In the genomic region with DNA sequence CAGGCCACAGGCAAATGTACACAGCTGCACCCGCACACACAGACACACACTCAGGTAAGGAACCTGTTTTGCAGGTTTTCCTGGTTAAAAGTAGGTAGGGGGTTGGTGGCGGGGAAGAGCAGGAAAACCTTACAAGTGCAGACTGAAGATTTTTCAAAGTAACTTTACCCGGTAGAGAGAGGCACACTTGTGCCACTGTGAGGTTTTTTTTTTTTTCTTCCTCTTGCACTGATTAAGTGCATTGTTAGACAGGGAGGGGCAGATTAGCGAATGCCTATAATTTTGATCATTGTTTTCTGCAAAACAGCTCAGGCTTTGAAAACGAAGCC, we compare ENCODE assay signal across 8 mouse cellular contexts.
A peak's percentile ranks its signal among the peaks of the same experiment; 100 is the strongest.
DNase-seq lines count a peak whose midpoint lies in the region; ATAC-seq lines count a peak whose summit lies in the region.

No protein-coding gene starts in this region.

- no peak for ATAC-seq in heart, embryonic 11.5 days (replicated peaks; ENCODE audit: insufficient number of reproducible peaks, low FRiP score, low TSS enrichment)
- peak; percentile 54 for ATAC-seq in forebrain, embryonic 13.5 days
- peak; percentile 49; the same call in 1 of the 2 replicates for ATAC-seq in midbrain, embryonic 13.5 days

- no peaks in the 10 kb centered on the region for H3K9me3 ChIP-seq in heart, embryonic 11.5 days (replicated peaks; ENCODE audit: control insufficient read depth, low read length)
- 0 out of 2 replicates have a peak, but pooled peaks cover 7% of the 10 kb centered on the region for H3K9me3 ChIP-seq in forebrain, embryonic 13.5 days (replicated peaks)
- no peaks in the 10 kb centered on the region for H3K9me3 ChIP-seq in midbrain, embryonic 13.5 days

- H3K4me1 ChIP-seq in heart, embryonic 11.5 days (ENCODE audit: control insufficient read depth, insufficient read depth, low read length), result peaks cover 18% of the 10 kb centered on the region
- H3K4me1 ChIP-seq in forebrain, embryonic 13.5 days, result peaks cover 47% of the 10 kb centered on the region
- peaks cover 39% of the 10 kb centered on the region for H3K4me1 ChIP-seq in midbrain, embryonic 13.5 days (replicated peaks)

- H3K27ac ChIP-seq in heart, embryonic 11.5 days (ENCODE audit: low read depth, low read length), result no peak overlapping the region
- peak overlapping the region; percentile 92 for H3K27ac ChIP-seq in forebrain, embryonic 13.5 days
- no peak overlapping the region for H3K27ac ChIP-seq in midbrain, embryonic 13.5 days

- no peaks in the 10 kb centered on the region for H3K36me3 ChIP-seq in heart, embryonic 11.5 days (ENCODE audit: control insufficient read depth, insufficient read depth, low read length)
- no peaks in the 10 kb centered on the region for H3K36me3 ChIP-seq in forebrain, embryonic 13.5 days (ENCODE audit: poor library complexity, severe bottlenecking)
- no peaks in the 10 kb centered on the region for H3K36me3 ChIP-seq in midbrain, embryonic 13.5 days

- 22% methylated on average over 5 of the region's 5 CpGs for WGBS in heart, embryonic 11.5 days (ENCODE audit: insufficient replicate concordance)
- 3% methylated on average over 5 of the region's 5 CpGs for WGBS in forebrain, embryonic 13.5 days
- 6% methylated on average over 5 of the region's 5 CpGs for WGBS in midbrain, embryonic 13.5 days

- intact Hi-C loops in heart, postnatal 10 days (cut with DNase I), result loop anchor here (2.0 kb wide), 1 partner anchor 17 kb away; no protein-coding TSS in a partner anchor

- H3K27me3 ChIP-seq in heart, embryonic 11.5 days (ENCODE audit: control insufficient read depth, insufficient read depth, low read length), result no peaks in the 10 kb centered on the region
- H3K27me3 ChIP-seq in forebrain, embryonic 13.5 days, result no peaks in the 10 kb centered on the region
- H3K27me3 ChIP-seq in midbrain, embryonic 13.5 days, result peaks cover 5% of the 10 kb centered on the region; the same call in 1 of the 2 replicates

- peak overlapping the region; percentile 25 for H3K4me3 ChIP-seq in heart, embryonic 11.5 days (ENCODE audit: low read depth, low read length)
- H3K4me3 ChIP-seq in forebrain, embryonic 13.5 days, result peak overlapping the region; percentile 24
- peak overlapping the region; percentile 20 for H3K4me3 ChIP-seq in midbrain, embryonic 13.5 days (replicated peaks)

- H3K9ac ChIP-seq in heart, embryonic 11.5 days (ENCODE audit: low read depth, low read length), result no peak overlapping the region
- H3K9ac ChIP-seq in forebrain, embryonic 13.5 days, result peak overlapping the region; percentile 48
- H3K9ac ChIP-seq in midbrain, embryonic 13.5 days (replicated peaks), result no peak overlapping the region

- peak overlapping the region; percentile 63 for H3K4me2 ChIP-seq in heart, embryonic 11.5 days
- peak overlapping the region; percentile 57 for H3K4me2 ChIP-seq in forebrain, embryonic 13.5 days
- peak overlapping the region; percentile 48 for H3K4me2 ChIP-seq in midbrain, embryonic 13.5 days (replicated peaks)

- DNase-seq in heart, postnatal 10 days, result no peak
- peak; percentile 12 to 57 for DNase-seq in kidney, postnatal 25 days
- DNase-seq in left cerebral cortex, adult 9 months (ENCODE audit: low spot score in 2 of 2), result no peak
- DNase-seq in c-Kit-positive CD71-positive TER-119-positive erythroid progenitor cells, embryonic 14.5 days (ENCODE audit: low spot score), result no peak
- DNase-seq in spleen, adult 18-20 months, result no peak

Comparison
In these comparisons a context has a peak if more than half of its experiments do, and no peak if none do; other contexts are left out.
1. DNase-seq: peak in kidney, postnatal 25 days (2 of 2); none in heart, postnatal 10 days (0 of 2), left cerebral cortex, adult 9 months (0 of 2), c-Kit-positive CD71-positive TER-119-positive erythroid progenitor cells, embryonic 14.5 days (single experiment) and spleen, adult 18-20 months (0 of 2).
2. Peak in every context shown above with its lines, with median percentiles within 50 percentile points of each other: H3K4me2 ChIP-seq and H3K4me3 ChIP-seq.